Mouse (Mus musculus) cerebral cortex, adult 2 months (tissue): ENCODE data around the gene Chrm4.

Experiments
- WGBS: fragments of 180-500 bp; shearing (Covaris S2); methylation state at CpG from one replicate; pipeline ENCODE4 v1.1.7; 2018; 5-methylcytosine and 5-hydroxymethylcytosine counted together

Chrm4 gene

GRCm38 (mm10) chr2:91926949-91927348, at the start of gene Chrm4:
Gene Chrm4, plus strand, starts transcription at chr2:91927249.
- 66% methylated on average over 3 of the region's 3 CpGs for WGBS

GRCm38 (mm10) chr2:91878387-91879180, 48.5 kb upstream of the Chrm4 start:
- WGBS, result 62% methylated on average over 7 of the region's 7 CpGs

- 77% methylated on average over 4 of the region's 4 CpGs for WGBS
These were observed 43.1 kb upstream of the Chrm4 start for GRCm38 (mm10) chr2:91883961-91884360.

- WGBS, result 75% methylated on average over 4 of the region's 4 CpGs
These were observed 42.4 kb upstream of the Chrm4 start for GRCm38 (mm10) chr2:91884616-91885015.

- 88% methylated on average over 3 of the region's 3 CpGs for WGBS
These were observed 32.3 kb upstream of the Chrm4 start for GRCm38 (mm10) chr2:91894716-91895115.

GRCm38 (mm10) chr2:91895401-91895800, 31.6 kb upstream of the Chrm4 start:
- WGBS, result 94% methylated on average over 3 of the region's 3 CpGs

GRCm38 (mm10) chr2:91899141-91899540, 27.9 kb upstream of the Chrm4 start:
- 76% methylated on average over 3 of the region's 3 CpGs for WGBS

GRCm38 (mm10) chr2:91900431-91900830, 26.6 kb upstream of the Chrm4 start:
- WGBS, result 93% methylated on average over 8 of the region's 8 CpGs

- 58% methylated on average over 5 of the region's 5 CpGs for WGBS
These were observed 24.7 kb upstream of the Chrm4 start for GRCm38 (mm10) chr2:91902336-91902735.

- 58% methylated on average over 3 of the region's 3 CpGs for WGBS
These were observed 23.7 kb upstream of the Chrm4 start for GRCm38 (mm10) chr2:91903171-91903925.

GRCm38 (mm10) chr2:91904618-91905307, 22.3 kb upstream of the Chrm4 start:
- WGBS, result 50% methylated on average over 5 of the region's 5 CpGs

GRCm38 (mm10) chr2:91906141-91906540, 20.9 kb upstream of the Chrm4 start:
- 77% methylated on average over 2 of the region's 2 CpGs for WGBS

- 62% methylated on average over 3 of the region's 3 CpGs for WGBS
These were observed 14.4 kb upstream of the Chrm4 start for GRCm38 (mm10) chr2:91912616-91913015.

- WGBS, result 78% methylated on average over 7 of the region's 7 CpGs
These were observed 13.5 kb upstream of the Chrm4 start for GRCm38 (mm10) chr2:91913328-91914110.

- 84% methylated on average over 7 of the region's 7 CpGs for WGBS
These were observed 10.6 kb upstream of the Chrm4 start for GRCm38 (mm10) chr2:91916346-91916977.

GRCm38 (mm10) chr2:91917096-91917495, 10.0 kb upstream of the Chrm4 start:
- WGBS, result 85% methylated on average over 7 of the region's 7 CpGs

GRCm38 (mm10) chr2:91920130-91920529, 6.9 kb upstream of the Chrm4 start:
- 57% methylated on average over 4 of the region's 4 CpGs for WGBS

GRCm38 (mm10) chr2:91921181-91921789, 5.8 kb upstream of the Chrm4 start:
- WGBS, result 6% methylated on average over 31 of the region's 31 CpGs

- WGBS, result under 1% methylated on average over 63 of the region's 64 CpGs
These were observed 5.1 kb upstream of the Chrm4 start for GRCm38 (mm10) chr2:91921790-91922570.
